Mouse (Mus musculus) neural tube, embryonic 10.5 days (tissue): ENCODE measurements around the gene Ndufa3.
A peak's percentile ranks its signal among the peaks of the same experiment; 100 is the strongest.

Experiments used
- DNase-seq: peaks from one replicate; pipeline ENCODE4 v3.0.0-alpha.2; 2017; ENCODE audit warnings: low spot score; ENCODE audit errors: extremely low spot score

Ndufa3 gene

DNA sequence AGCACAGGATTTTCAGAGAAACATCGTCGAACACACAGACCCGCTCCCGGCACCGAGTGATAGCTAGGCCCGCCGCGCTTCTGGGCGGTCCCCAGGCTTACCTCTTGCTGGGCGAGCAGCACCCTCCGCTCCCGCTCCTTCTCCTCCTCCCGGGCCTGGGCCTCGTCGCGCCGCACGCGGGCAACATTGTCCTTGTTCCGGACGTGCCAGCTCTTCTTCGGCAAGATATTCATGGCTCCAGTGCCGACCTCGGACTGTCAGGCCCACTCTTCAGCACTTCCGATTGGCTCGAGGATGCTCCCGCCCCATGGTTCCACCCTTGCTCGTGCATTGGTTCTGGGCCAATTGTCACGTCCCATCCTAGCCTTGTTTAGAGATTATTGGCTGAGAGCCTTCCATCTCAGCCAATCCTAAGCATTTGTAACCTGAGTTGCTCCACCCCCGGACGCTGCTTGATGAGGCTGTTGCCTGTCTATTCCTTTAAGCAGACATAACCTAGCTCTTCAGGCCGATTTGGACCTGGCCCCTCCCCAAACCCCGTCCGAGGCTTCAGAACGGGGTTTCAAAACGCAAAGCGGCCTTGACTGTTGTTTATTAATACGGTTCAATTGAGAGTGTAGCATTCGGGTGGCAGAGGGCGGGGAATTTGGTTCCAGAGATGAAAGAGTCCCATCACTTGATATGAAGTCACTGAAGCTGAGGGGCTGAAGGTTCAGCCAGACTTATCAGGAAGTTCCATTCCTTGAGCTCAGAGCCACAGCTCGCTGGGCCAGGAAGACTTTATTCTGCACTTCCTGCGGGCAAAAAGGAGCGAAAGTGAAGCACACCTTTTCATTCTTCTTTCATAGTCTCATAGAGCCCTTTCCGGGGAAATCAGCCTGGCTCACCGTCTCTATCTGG is 48.3 kb downstream of the Ndufa3 start, which contains the start of gene Leng1:
Gene Leng1 (minus strand): TSS at position 626 of the 900 bp plus-strand sequence.
- peak; percentile 89 for DNase-seq

DNA sequence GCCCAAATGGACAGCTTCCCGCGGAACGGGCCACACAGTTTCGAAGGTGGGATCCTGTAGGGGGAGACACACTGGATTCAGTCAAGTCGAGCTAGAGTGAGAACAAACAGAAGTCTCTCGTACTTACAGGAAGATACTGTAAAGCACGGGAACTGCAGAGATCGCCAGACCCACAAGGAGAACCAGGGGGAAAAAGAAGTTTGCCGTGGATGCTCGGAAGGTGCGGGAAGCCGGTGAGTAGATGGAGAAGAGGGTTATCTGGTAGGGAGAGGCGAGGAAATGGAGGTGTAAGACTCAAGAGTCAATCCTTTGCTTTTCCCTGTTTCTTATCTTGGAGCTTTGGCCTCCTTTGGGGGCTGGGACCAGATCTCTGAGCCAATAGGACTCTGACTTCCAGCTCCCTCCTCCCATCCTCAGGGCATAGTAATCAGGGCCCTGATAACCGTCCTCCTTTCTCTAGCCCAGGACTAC is 49.8 kb downstream of the Ndufa3 start:
- DNase-seq = no peak
